Mouse (Mus musculus): ENCODE measurements at regions not wholly inside any gene's neighbourhood (a gene's known extent, or its start where the extent isn't known, plus 50 kb on each side); places are given as distances from the start of the nearest gene placed in this dataset.
A peak's percentile ranks its signal among the peaks of the same experiment; 100 is the strongest.

DNA sequence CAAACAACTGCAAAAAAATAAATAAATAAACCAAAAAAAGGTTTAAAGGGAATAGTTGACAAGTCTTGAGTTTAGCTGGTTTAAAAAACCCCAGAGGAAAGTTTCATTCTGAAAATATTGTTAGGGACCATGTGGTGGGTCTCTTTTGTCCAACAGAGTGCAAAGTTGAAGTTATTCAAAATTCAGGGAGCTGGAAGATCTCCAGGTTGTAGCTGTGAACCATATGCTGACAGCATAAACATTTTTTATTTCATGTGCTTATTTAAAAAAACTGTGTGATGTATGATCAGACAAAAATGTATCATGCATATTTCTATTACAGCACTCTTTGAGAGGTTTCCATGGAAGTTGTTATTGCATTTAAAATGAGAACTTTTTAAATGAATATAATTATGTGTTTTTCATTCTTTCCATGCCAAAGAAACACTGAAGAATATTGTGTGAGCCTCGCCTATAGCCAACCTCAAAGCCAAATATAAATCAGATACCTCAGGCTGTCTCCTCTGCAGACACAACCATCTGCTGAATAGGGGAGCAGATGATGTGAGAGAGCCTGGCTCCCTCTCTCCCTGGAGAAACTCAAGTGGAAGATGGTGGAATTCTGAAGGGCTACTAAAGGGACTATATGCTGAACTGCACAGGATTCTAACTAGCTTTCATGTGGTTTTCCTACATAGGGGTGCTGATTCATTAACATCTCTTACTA is 413.4 kb upstream of the Impad1 start:
- Histone ChIP-seq H3K4me3 (replicated peaks) (no peak overlapping the region), H3K9me3 (no peaks in the 10 kb centered on the region), H3K27me3 (no peaks in the 10 kb centered on the region), H3K9ac (replicated peaks) (no peak overlapping the region), H3K4me1 (replicated peaks) (no peaks in the 10 kb centered on the region), H3K27ac (no peak overlapping the region), H3K36me3 (no peaks in the 10 kb centered on the region), H3K4me2 (replicated peaks) (no peak overlapping the region)
- 68% methylated on average over 1 of the region's 1 CpGs for WGBS
- ATAC-seq: no peak

DNA sequence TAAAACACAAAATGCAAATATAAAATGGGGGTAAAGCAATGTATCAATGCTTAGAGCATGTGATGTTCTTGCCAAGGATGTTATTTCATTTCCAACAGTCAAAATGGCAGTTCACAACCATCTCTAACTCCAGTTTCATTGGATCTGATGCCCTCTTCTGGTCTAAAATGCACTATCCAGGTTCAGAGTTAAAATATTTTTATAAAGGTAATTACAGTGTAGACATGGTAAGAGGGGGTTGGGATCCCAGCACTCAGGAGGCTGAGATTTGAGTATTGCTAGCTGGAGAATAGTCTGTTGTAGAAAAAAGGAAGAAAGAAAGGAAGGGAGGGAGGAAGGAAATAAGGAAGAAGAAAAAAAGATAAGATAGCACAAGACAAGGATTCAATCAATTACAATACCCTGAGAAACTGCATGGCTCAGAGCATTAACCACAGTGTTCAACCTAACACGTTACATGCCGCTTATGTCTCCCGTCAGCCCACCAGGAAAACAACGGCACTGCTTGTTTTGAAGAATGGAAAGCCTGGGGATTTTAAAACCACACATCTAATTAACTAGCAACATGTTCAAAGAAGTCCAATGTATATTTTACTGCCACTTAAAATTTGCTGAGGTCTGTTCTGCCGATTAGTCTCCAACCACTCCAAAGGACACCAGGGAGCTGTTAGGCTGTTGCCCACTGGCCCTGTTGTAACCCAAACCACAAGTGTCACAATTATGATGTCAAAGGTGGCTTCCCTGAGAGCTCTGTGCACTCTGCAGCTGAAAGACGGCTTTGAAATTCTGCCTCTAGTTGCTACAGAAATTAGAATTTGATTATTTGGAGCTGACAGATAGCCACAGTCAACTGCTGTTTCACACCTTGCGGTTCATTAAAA is 412.4 kb upstream of the Impad1 start:
- Histone ChIP-seq H3K4me1 (replicated peaks) (no peaks in the 10 kb centered on the region), H3K4me2 (replicated peaks) (no peak overlapping the region), H3K4me3 (replicated peaks) (no peak overlapping the region), H3K27ac (no peak overlapping the region), H3K36me3 (no peaks in the 10 kb centered on the region), H3K9me3 (no peaks in the 10 kb centered on the region), H3K9ac (replicated peaks) (no peak overlapping the region), H3K27me3 (no peaks in the 10 kb centered on the region)
- 55% methylated on average over 7 of the region's 7 CpGs for WGBS
- peak; percentile 63; the same call in 1 of the 2 replicates for ATAC-seq

DNA sequence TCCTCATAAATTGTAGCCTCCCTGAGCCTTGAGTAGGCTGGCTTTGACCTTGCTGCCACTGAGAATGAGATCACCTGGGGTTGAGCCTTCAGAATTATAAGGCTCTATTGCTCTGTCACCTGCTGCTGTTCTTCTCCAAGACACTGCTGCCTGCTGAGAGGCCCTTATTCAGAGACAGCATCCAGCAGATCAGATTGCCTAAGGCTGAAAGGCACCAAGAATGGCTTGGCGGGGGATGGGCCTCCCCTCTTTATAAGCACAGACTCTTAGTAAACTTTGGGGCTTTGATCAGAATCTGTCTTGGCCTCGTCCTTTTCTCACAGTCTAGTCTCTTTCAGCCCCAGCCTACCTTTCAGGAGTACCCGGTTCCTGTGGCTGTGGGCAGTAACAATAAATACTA is 401.1 kb upstream of the Impad1 start:
- no peak overlapping the region for H3K9ac ChIP-seq (replicated peaks)
- ATAC-seq: no peak
- peaks cover 4% of the 10 kb centered on the region; the same call in 1 of the 2 replicates for H3K4me1 ChIP-seq (replicated peaks)
- WGBS: 11% methylated on average over 3 of the region's 3 CpGs
- H3K9me3 ChIP-seq: no peaks in the 10 kb centered on the region
- H3K36me3 ChIP-seq: no peaks in the 10 kb centered on the region
- no peak overlapping the region for H3K27ac ChIP-seq
- H3K27me3 ChIP-seq: no peaks in the 10 kb centered on the region
- no peak overlapping the region for H3K4me2 ChIP-seq (replicated peaks)
- H3K4me3 ChIP-seq (replicated peaks): no peak overlapping the region

DNA sequence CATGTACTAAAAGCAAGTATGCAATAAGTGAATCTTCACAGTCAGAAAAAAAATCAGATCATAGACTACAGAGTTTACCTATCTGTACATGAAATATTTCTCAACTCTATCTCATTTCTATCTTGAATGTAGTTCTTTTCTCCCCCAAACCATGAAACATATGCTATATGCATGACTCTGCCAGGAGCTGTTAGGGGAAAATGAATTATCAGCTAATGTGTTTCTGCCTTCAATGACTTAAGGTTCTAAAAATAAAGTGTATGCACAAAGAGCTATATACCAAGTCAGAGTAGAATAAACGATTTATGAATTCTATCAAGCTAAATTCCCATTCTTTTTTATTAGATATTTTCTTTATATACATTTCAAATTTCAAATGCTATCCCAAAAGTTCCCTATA is 388.4 kb upstream of the Impad1 start:
- 78% methylated on average over 1 of the region's 1 CpGs for WGBS
- Histone ChIP-seq H3K27ac (no peak overlapping the region), H3K4me1 (replicated peaks) (peaks cover 7% of the 10 kb centered on the region; the same call in 1 of the 2 replicates), H3K9ac (replicated peaks) (no peak overlapping the region), H3K9me3 (no peaks in the 10 kb centered on the region), H3K4me2 (replicated peaks) (no peak overlapping the region), H3K27me3 (no peaks in the 10 kb centered on the region), H3K36me3 (no peaks in the 10 kb centered on the region), H3K4me3 (replicated peaks) (no peak overlapping the region)
- ATAC-seq: no peak

DNA sequence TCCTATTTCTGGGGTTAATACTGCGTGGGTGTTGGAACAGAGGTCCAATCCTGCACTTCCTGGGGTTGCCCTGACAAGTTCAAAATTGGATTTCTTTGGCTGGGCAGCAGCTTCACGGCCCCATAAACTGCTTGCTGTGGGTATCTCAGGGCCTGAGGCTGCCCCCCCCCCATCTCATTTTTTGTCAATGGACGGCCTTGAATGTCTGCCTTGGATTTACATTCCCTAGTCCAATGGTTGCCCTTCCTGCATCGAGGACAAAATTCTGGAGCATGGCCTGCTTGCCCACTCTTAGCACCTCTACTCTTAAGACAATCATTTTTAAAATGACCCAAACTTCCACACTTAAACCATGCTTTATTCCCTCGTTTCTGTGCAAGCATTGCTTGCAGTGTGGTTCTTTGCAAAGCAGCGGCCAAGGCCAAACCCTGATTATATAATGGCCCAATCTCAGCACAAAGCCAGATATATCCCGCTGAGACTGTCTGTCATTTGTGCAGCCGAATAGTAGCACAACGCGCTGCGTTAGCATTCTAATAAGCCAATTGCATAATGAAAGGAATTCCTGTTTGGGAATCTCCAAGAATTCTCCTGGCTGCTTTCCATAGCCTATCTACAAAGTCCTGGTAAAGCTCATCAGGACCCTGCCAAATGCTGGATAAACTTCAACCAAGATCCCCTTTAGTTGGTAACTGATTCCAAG is 386.0 kb upstream of the Impad1 start:
- Histone ChIP-seq H3K4me2 (replicated peaks) (no peak overlapping the region), H3K4me1 (replicated peaks) (peaks cover 7% of the 10 kb centered on the region; the same call in 1 of the 2 replicates), H3K27ac (no peak overlapping the region), H3K9ac (replicated peaks) (no peak overlapping the region), H3K4me3 (replicated peaks) (no peak overlapping the region), H3K36me3 (no peaks in the 10 kb centered on the region), H3K9me3 (no peaks in the 10 kb centered on the region), H3K27me3 (no peaks in the 10 kb centered on the region)
- peak; percentile 85 for ATAC-seq
- WGBS: 44% methylated on average over 11 of the region's 11 CpGs

DNA sequence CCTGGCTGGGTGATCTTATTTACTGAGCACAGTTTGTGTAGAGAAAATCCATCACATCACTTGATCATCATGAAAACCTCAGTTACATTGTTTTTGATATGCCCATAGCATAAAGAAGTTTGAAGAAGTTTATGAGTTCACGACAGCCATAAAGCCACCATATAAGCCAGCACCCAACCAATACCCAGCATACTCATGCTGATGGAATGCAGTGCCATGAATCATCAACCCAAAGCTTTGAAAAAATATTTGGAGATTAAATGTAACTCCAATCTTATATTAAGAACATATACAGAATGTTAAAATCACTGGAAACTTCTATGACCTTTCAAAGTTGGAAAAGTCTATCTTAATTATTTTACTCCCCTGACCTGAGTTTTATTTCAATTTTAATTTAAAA is 372.1 kb upstream of the Impad1 start:
- Histone ChIP-seq H3K27ac (no peak overlapping the region), H3K4me3 (replicated peaks) (no peak overlapping the region), H3K36me3 (no peaks in the 10 kb centered on the region), H3K4me2 (replicated peaks) (no peak overlapping the region), H3K27me3 (no peaks in the 10 kb centered on the region), H3K9me3 (no peaks in the 10 kb centered on the region), H3K9ac (replicated peaks) (no peak overlapping the region), H3K4me1 (replicated peaks) (no peaks in the 10 kb centered on the region)
- WGBS: 96% methylated on average over 1 of the region's 1 CpGs
- no peak for ATAC-seq

DNA sequence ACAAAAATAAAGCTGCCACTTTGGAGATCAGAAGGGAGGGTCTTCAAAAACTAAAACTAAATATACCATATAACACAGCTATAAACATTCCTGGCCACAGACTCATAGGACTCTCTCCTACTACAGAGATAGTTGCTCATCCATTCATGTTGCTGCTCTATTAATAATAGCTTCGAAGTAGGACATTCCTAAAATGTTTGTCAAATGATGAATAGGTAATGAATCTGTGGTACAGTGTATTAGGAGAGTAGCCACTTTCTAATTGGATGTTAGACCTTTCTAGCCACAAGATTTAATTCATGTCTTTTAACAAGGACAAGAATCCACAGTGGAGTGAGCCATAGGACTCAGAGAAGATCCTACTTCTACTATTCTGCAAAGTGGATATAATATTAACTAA is 367.8 kb upstream of the Impad1 start:
- 69% methylated on average over 1 of the region's 1 CpGs for WGBS
- Histone ChIP-seq H3K4me1 (replicated peaks) (no peaks in the 10 kb centered on the region), H3K9me3 (no peaks in the 10 kb centered on the region), H3K27ac (no peak overlapping the region), H3K4me2 (replicated peaks) (no peak overlapping the region), H3K36me3 (no peaks in the 10 kb centered on the region), H3K9ac (replicated peaks) (no peak overlapping the region), H3K4me3 (replicated peaks) (no peak overlapping the region), H3K27me3 (no peaks in the 10 kb centered on the region)
- ATAC-seq: no peak

DNA sequence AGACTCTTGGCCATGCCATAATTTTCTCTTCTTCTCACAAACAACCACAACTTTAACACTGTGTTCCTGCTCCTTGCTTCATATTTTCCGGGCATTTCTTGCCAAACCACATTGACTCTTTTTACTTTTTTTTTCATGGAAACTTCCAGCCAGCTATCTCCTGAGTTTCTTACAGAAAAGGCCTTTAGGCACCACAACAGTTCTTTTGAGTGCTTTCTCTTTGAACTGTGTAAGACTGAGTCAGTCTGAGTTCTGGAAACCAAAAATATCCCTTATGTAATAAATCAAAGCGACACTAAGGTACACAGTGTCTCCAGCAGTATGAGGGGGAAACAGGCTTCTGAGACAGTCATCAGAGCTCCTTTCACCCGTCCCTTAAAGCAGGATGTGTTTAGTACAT is 337.6 kb upstream of the Impad1 start:
- Histone ChIP-seq H3K9ac (replicated peaks) (no peak overlapping the region), H3K9me3 (no peaks in the 10 kb centered on the region), H3K27me3 (no peaks in the 10 kb centered on the region), H3K4me1 (replicated peaks) (no peaks in the 10 kb centered on the region), H3K4me2 (replicated peaks) (no peak overlapping the region), H3K4me3 (replicated peaks) (no peak overlapping the region), H3K27ac (no peak overlapping the region), H3K36me3 (no peaks in the 10 kb centered on the region)
- 80% methylated on average over 3 of the region's 3 CpGs for WGBS
- no peak for ATAC-seq

DNA sequence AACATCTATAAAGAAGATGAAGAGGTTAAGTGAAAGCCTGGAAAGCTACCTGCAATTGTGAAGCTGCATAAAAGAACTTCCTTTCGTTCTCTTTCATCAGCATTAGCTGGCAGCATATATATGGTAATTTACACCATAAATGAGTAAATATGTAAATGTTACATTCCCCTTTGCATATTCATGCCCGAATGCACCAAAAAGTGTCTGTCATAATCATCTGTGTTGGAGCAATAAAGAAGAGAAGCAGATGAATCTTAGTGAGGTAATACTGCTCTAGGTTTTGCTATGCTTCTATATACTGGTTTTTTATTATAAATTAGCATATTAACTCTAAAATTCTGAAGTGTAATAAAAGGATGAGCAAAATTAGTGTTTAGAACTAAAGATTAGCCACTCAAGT is 332.9 kb upstream of the Impad1 start:
- H3K27ac ChIP-seq: no peak overlapping the region
- no peak overlapping the region for H3K9ac ChIP-seq (replicated peaks)
- WGBS: 87% methylated on average over 2 of the region's 2 CpGs
- H3K9me3 ChIP-seq: no peaks in the 10 kb centered on the region
- no peak overlapping the region for H3K4me3 ChIP-seq (replicated peaks)
- H3K36me3 ChIP-seq: no peaks in the 10 kb centered on the region
- H3K27me3 ChIP-seq: no peaks in the 10 kb centered on the region
- no peak for ATAC-seq
- no peak overlapping the region for H3K4me2 ChIP-seq (replicated peaks)
- H3K4me1 ChIP-seq (replicated peaks): no peaks in the 10 kb centered on the region

DNA sequence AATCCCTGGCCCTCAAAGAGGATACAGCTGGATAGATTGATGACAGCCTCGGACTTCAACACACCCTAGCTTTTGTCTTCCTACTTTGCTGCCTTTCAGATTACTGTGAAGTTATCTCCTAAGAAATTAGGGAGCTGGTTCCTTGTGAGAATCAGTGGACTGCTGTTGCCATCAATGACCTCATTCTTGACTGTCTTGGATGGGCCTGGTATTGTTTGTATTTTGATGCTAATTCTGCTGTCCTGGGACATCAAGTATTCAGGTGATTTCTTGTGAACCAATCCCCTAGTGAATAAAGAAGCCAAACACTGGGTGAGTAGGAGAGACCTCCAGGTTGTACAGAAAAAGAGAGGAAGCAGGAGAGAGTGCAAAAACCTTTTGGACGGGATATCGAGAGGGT is 305.3 kb upstream of the Impad1 start:
- no peak overlapping the region for H3K4me3 ChIP-seq (replicated peaks)
- no peaks in the 10 kb centered on the region for H3K36me3 ChIP-seq
- no peaks in the 10 kb centered on the region for H3K27me3 ChIP-seq
- H3K4me1 ChIP-seq (replicated peaks): no peaks in the 10 kb centered on the region
- WGBS: 88% methylated on average over 3 of the region's 3 CpGs
- no peaks in the 10 kb centered on the region for H3K9me3 ChIP-seq
- H3K9ac ChIP-seq (replicated peaks): no peak overlapping the region
- no peak overlapping the region for H3K4me2 ChIP-seq (replicated peaks)
- no peak for ATAC-seq
- H3K27ac ChIP-seq: no peak overlapping the region

DNA sequence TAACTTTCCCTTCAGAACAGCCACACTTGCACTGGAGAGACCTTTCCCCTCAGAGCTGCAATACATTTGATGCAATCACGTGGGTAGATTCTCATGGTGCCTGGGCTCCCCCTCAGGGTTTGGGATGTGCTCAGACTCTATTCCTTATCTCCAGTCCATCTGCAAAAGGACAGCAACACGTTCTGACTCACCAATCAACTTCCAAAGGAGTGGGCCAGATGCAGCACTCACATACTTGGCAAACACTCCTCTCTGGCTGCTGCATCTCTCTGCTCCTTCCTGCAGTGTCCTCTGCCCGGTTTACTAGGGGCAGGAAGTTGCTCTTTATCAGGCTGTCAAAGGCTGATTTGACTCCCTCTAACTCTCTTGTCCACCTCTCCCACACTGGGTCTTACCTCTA is 285.6 kb upstream of the Impad1 start:
- H3K36me3 ChIP-seq: no peaks in the 10 kb centered on the region
- H3K27me3 ChIP-seq: no peaks in the 10 kb centered on the region
- ATAC-seq: no peak
- H3K9me3 ChIP-seq: no peaks in the 10 kb centered on the region
- H3K4me1 ChIP-seq (replicated peaks): no peaks in the 10 kb centered on the region
- H3K9ac ChIP-seq (replicated peaks): no peak overlapping the region
- H3K27ac ChIP-seq: no peak overlapping the region
- no peak overlapping the region for H3K4me3 ChIP-seq (replicated peaks)
- 69% methylated on average over 3 of the region's 3 CpGs for WGBS
- H3K4me2 ChIP-seq (replicated peaks): no peak overlapping the region

DNA sequence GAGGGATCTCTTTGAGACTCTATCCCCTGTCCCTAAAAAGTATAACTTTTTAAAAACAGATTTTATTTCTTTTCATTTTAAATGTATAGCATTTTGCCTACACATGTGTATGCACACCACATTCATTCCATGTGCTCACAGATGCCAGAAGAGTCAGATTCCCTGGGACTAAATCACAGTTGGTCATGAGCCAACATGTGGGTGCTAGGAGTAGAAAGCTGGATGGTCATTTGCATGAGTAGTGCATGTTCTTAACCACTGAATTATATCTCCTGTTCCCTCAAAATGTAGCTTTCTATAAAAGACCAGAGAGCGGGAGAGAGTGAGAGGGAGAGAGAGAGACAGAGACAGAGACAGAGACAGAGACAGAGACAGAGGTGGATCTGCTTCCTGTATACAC is 281.6 kb upstream of the Impad1 start:
- 80% methylated on average over 1 of the region's 1 CpGs for WGBS
- no peak overlapping the region for H3K4me3 ChIP-seq (replicated peaks)
- no peaks in the 10 kb centered on the region for H3K27me3 ChIP-seq
- H3K4me1 ChIP-seq (replicated peaks): no peaks in the 10 kb centered on the region
- H3K27ac ChIP-seq: no peak overlapping the region
- H3K36me3 ChIP-seq: no peaks in the 10 kb centered on the region
- no peak overlapping the region for H3K4me2 ChIP-seq (replicated peaks)
- H3K9me3 ChIP-seq: no peaks in the 10 kb centered on the region
- ATAC-seq: no peak
- H3K9ac ChIP-seq (replicated peaks): no peak overlapping the region

All from midbrain, embryonic 13.5 days (tissue).